Comparison of ENCODE assay signal across 19 mouse cellular contexts in genomic region chr14:14353081-14353732, GRCm38 (mm10). TPM values are rescaled to one million over a fixed set of nuclear protein-coding genes. Genes with fewer than 3 reads are reported as not detected.
DNase-seq lines count a peak whose midpoint lies in the region; ATAC-seq and TF ChIP-seq lines count a peak whose summit lies in the region.
"Had no signal": no experiment of that assay in that cellular context is flagged by ENCODE, and none has a peak within 500 bp of the region (broad histone marks: within the 10 kb centered on the region; RNA-seq: fewer than 3 reads in every experiment).

No protein-coding gene starts in this region.

- no peak overlapping the region for H3K4me2 ChIP-seq in midbrain, postnatal 0 days (ENCODE audit: low read depth, low read length, poor library complexity, severe bottlenecking)
- no peak overlapping the region for H3K4me2 ChIP-seq in forebrain, embryonic 15.5 days (replicated peaks)
- H3K4me2 ChIP-seq: embryonic facial prominence, embryonic 12.5 days; liver, embryonic 15.5 days had no signal

- ATAC-seq in midbrain, postnatal 0 days (ENCODE audit: low FRiP score), result no peak
- 0 out of 2 replicates have a peak, but pooled peaks have one; percentile 4 for ATAC-seq in forebrain, embryonic 15.5 days (replicated peaks)

- peaks cover 78% of the 10 kb centered on the region for H3K9me3 ChIP-seq in midbrain, embryonic 10.5 days (replicated peaks)
- H3K9me3 ChIP-seq in midbrain, postnatal 0 days (ENCODE audit: low read length), result peaks cover 32% of the 10 kb centered on the region; the same call in 1 of the 2 replicates
- peaks cover 23% of the 10 kb centered on the region for H3K9me3 ChIP-seq in forebrain, embryonic 15.5 days

- no peak for TF ChIP-seq CTCF in midbrain, postnatal 0 days (IDR thresholded peaks at IDR 0.05)
- TF ChIP-seq CTCF in cerebellum, adult 2 months (IDR thresholded peaks at IDR 0.05; ENCODE audit: borderline replicate concordance, insufficient read depth, low read depth, low read length), result no peak

- no peak overlapping the region for H3K4me3 ChIP-seq in midbrain, embryonic 10.5 days
- H3K4me3 ChIP-seq in midbrain, postnatal 0 days (ENCODE audit: low read depth, low read length), result no peak overlapping the region
- no peak overlapping the region for H3K4me3 ChIP-seq in forebrain, embryonic 15.5 days
- H3K4me3 ChIP-seq in cerebellum, adult 2 months (replicated peaks; ENCODE audit: insufficient read depth, low read depth, low read length), result no peak overlapping the region
- H3K4me3 ChIP-seq: embryonic facial prominence, embryonic 12.5 days; limb, embryonic 10.5 days; liver, embryonic 15.5 days had no signal

- no peak overlapping the region for H3K9ac ChIP-seq in midbrain, postnatal 0 days (replicated peaks; ENCODE audit: low read length, poor library complexity, severe bottlenecking)
- no peak overlapping the region for H3K9ac ChIP-seq in forebrain, embryonic 15.5 days (replicated peaks)
- H3K9ac ChIP-seq: embryonic facial prominence, embryonic 12.5 days; liver, embryonic 15.5 days had no signal

- no peaks in the 10 kb centered on the region for H3K27me3 ChIP-seq in midbrain, embryonic 10.5 days (ENCODE audit: low read depth, poor library complexity, severe bottlenecking)
- no peaks in the 10 kb centered on the region for H3K27me3 ChIP-seq in midbrain, postnatal 0 days (ENCODE audit: insufficient read depth, low read length)
- H3K27me3 ChIP-seq in forebrain, embryonic 15.5 days, result no peaks in the 10 kb centered on the region
- H3K27me3 ChIP-seq in cerebellum, adult 2 months (ENCODE audit: control insufficient read depth, insufficient read depth, low read length), result no peaks in the 10 kb centered on the region
- H3K27me3 ChIP-seq: embryonic facial prominence, embryonic 12.5 days; liver, embryonic 15.5 days had no signal

- 97% methylated on average over 7 of the region's 7 CpGs for WGBS in midbrain, embryonic 10.5 days
- whole genome bisulfite sequencing in midbrain, postnatal 0 days, result 80% methylated on average over 7 of the region's 7 CpGs
- 75% methylated on average over 7 of the region's 7 CpGs for WGBS in forebrain, embryonic 15.5 days
- 71% methylated on average over 7 of the region's 7 CpGs for WGBS in cerebellum, adult 2 months

- TF ChIP-seq POLR2A in cerebellum, adult 2 months (IDR thresholded peaks at IDR 0.05; ENCODE audit: borderline replicate concordance, insufficient read depth, low read length), result no peak

- peaks cover 29% of the 10 kb centered on the region for H3K36me3 ChIP-seq in midbrain, embryonic 10.5 days
- no peaks in the 10 kb centered on the region for H3K36me3 ChIP-seq in midbrain, postnatal 0 days (ENCODE audit: insufficient read depth, low read length)
- no peaks in the 10 kb centered on the region for H3K36me3 ChIP-seq in forebrain, embryonic 15.5 days

- DNase-seq in midbrain, embryonic 10.5 days (ENCODE audit: low spot score), result peak; percentile 25
- DNase-seq in midbrain, postnatal 0 days (ENCODE audit: low spot score), result no peak
- peak; percentile 25 for DNase-seq in MN1 (ENCODE audit: low spot score)
- DNase-seq in retina, embryonic 14.5 days (ENCODE audit: low spot score), result peak; percentile 22
- no peak for DNase-seq in kidney, adult 9 months
- no peak for DNase-seq in spleen, postnatal 14 days (ENCODE audit: low spot score in 2 of 2)
- DNase-seq in cerebellum, adult 2 months, result no peak
- DNase-seq: adrenal gland, adult 8-10 months; kidney, adult 11 months had no signal

- H3K27ac ChIP-seq in midbrain, embryonic 10.5 days (replicated peaks), result no peak overlapping the region
- no peak overlapping the region for H3K27ac ChIP-seq in midbrain, postnatal 0 days (ENCODE audit: low read depth, low read length)
- no peak overlapping the region for H3K27ac ChIP-seq in forebrain, embryonic 15.5 days (replicated peaks)
- no peak overlapping the region for H3K27ac ChIP-seq in cerebellum, adult 2 months (ENCODE audit: insufficient read depth, low read length)
- H3K27ac ChIP-seq: embryonic facial prominence, embryonic 12.5 days; limb, embryonic 10.5 days; liver, embryonic 15.5 days had no signal

- H3K4me1 ChIP-seq in midbrain, embryonic 10.5 days, result no peaks in the 10 kb centered on the region
- H3K4me1 ChIP-seq in midbrain, postnatal 0 days (ENCODE audit: insufficient read depth, low read length), result no peaks in the 10 kb centered on the region
- H3K4me1 ChIP-seq in forebrain, embryonic 15.5 days, result no peaks in the 10 kb centered on the region
- no peaks in the 10 kb centered on the region for H3K4me1 ChIP-seq in cerebellum, adult 2 months (ENCODE audit: control insufficient read depth, insufficient read depth, low read length)
- H3K4me1 ChIP-seq: embryonic facial prominence, embryonic 12.5 days; limb, embryonic 10.5 days; liver, embryonic 15.5 days had no signal

RNA-seq across cellular contexts. Expression of gene Il3ra, which starts 7.1 kb away (rescaled TPM):
- 2.0 and 2.3 TPM in 2 replicates for polyA plus RNA-seq in midbrain, embryonic 10.5 days (2016; fragmentation: Nextera tagmentation; extraction: Ambion mirVana)
- 5.9 and 11.3 TPM in 2 replicates for total RNA-seq in midbrain, postnatal 0 days (2014; rRNA removed)
- 3.1 and 4.0 TPM in 2 replicates for polyA plus RNA-seq in midbrain, postnatal 0 days (2015; fragmentation: Nextera tagmentation; extraction: Ambion mirVana)
- polyA plus RNA-seq in forebrain, embryonic 15.5 days (2015; fragmentation: Nextera tagmentation; extraction: Ambion mirVana), result 2.1 TPM in 2 replicates
- 4.2 and 6.2 TPM in 2 replicates for polyA plus RNA-seq in cerebellum, adult 2 months (2012; rRNA removed)

RNA-seq across cellular contexts. Expression of gene Olfr31, which starts 30.6 kb away (rescaled TPM):
- polyA plus RNA-seq in midbrain, embryonic 10.5 days (2016; fragmentation: Nextera tagmentation; extraction: Ambion mirVana), result not detected in 2 replicates
- not detected in 2 replicates for total RNA-seq in midbrain, postnatal 0 days (2014; rRNA removed)
- polyA plus RNA-seq in midbrain, postnatal 0 days (2015; fragmentation: Nextera tagmentation; extraction: Ambion mirVana), result 0.12 TPM in 1 of 2 replicates, not detected in the other
- not detected in 2 replicates for polyA plus RNA-seq in forebrain, embryonic 15.5 days (2015; fragmentation: Nextera tagmentation; extraction: Ambion mirVana)
- polyA plus RNA-seq in cerebellum, adult 2 months (2012; rRNA removed), result 0.26 and 0.73 TPM in 2 replicates
- total RNA-seq: adrenal gland, adult 8-10 months; gastrocnemius, postnatal 4 days; layer of hippocampus, adult 8-10 months; megakaryocyte progenitor cell, adult 5-6 weeks had no signal
- polyA plus RNA-seq: embryonic facial prominence, embryonic 12.5 days; G1E; heart, embryonic 16.5 days; limb, embryonic 10.5 days; liver, embryonic 15.5 days; small intestine, adult 2 months had no signal

RNA-seq across cellular contexts. Expression of gene Olfr721-ps1, which starts 47.9 kb away (rescaled TPM):
- not detected in 2 replicates for polyA plus RNA-seq in midbrain, embryonic 10.5 days (2016; fragmentation: Nextera tagmentation; extraction: Ambion mirVana)
- not detected in 2 replicates for total RNA-seq in midbrain, postnatal 0 days (2014; rRNA removed)
- polyA plus RNA-seq in midbrain, postnatal 0 days (2015; fragmentation: Nextera tagmentation; extraction: Ambion mirVana), result not detected in 2 replicates
- not detected in 2 replicates for polyA plus RNA-seq in forebrain, embryonic 15.5 days (2015; fragmentation: Nextera tagmentation; extraction: Ambion mirVana)
- polyA plus RNA-seq in cerebellum, adult 2 months (2012; rRNA removed), result not detected in 2 replicates
- total RNA-seq: adrenal gland, adult 8-10 months; gastrocnemius, postnatal 4 days; layer of hippocampus, adult 8-10 months; megakaryocyte progenitor cell, adult 5-6 weeks had no signal
- polyA plus RNA-seq: embryonic facial prominence, embryonic 12.5 days; G1E; heart, embryonic 16.5 days; limb, embryonic 10.5 days; liver, embryonic 15.5 days; small intestine, adult 2 months had no signal

Comparison
In these comparisons a context has a peak if more than half of its experiments do, and no peak if none do; other contexts are left out.
1. DNase-seq: peak in midbrain, embryonic 10.5 days (single experiment), MN1 (single experiment) and retina, embryonic 14.5 days (single experiment); none in midbrain, postnatal 0 days (single experiment), kidney, adult 9 months (single experiment), spleen, postnatal 14 days (0 of 2) and cerebellum, adult 2 months (0 of 2).